Mouse (Mus musculus) 3T3-L1 (cell line): ENCODE measurements around the gene St6galnac5.
"Not testable (repeated sequence)": the region's sequence is repeated elsewhere in the genome, so short reads cannot be mapped to it uniquely, and the experiment has no call there.

Experiments
- DNase-seq: peaks from one replicate; pipeline ENCODE4 v3.0.0-alpha.2; 2015; ENCODE audit warnings: low read depth, low spot score

The St6galnac5 gene

DNA sequence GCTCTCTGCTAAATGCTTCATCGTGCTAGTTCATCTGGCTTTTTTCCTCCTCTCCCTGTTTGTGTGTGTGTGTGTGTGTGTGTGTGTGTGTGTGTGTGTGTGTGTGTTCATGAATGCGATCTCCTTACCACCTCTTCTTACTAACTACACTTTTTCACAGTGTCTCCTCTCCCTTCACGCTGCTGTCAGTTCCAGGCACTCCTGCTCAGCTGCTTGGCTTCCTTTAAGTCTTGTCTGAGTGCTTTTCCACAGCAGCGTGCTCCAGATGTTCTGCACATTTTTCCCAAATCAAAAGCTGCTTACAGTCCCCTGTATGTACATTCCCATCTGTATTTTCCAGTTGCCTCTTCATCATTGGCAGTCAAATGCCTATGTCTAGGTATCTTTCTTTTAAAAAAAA is 189.0 kb downstream of the St6galnac5 start:
- no peak for DNase-seq

DNA sequence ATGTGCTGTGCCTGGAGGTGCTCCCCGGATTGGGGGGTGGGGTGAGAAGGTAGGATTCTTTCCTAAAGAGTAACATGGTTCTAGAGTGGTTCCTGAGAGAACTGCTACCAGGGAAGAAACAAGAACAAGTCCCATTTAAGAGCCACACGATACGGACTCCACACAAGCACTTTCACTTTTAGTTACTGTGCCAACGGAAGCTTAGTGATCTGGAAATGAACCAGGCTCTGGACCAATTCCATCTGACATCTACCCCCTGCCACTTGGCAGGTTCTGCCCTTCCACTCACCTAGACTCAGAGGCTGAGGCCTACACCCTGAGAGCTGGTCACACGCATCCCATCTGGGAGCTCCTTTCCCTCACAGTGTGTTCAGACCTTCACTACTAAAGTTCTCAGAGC is 189.4 kb downstream of the St6galnac5 start:
- DNase-seq: no peak

DNA sequence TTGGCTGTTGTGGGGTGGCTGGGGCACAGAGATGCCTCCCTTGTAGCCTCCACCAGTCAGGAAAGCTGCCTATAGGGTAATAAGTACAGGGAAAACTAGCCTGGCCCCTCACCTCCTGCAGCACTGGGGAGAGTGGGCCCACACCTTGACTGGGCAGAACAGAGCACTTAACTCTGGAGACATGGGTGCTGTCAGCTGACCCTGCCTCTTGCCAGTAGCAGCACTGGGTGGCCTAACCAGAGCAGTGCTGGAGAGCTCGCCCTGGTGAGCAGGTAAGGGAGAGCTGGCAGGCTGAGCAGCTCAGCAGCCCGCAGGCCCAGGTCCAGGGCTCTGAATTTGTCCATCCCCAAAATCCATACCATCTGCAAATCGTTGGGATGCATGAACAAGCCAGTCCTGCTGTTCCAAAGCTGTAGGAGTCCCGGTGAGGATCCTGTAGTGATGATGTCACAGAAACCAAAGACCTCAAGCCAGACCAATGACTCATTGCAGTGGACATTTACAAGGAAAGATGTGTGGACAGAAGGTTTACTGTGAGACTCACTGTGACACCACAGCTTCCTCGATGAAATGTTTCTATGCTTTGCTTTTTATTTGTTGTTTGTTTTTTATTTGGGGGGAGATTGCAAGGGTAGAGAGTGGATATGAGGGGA is 193.6 kb downstream of the St6galnac5 start:
- DNase-seq: peak; percentile 86

DNA sequence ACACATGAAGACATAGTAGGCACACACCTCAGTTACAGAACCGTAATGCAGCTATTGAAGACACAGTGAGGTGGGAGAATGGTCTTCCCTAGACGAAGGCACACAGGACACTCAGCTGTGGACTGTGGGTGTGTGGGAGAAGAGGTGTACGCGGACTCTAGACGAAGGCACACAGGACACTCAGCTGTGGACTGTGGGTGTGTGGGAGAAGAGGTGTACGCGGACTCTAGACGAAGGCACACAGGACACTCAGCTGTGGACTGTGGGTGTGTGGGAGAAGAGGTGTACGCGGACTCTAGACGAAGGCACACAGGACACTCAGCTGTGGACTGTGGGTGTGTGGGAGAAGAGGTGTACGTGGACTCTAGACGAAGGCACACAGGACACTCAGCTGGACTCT is 197.7 kb downstream of the St6galnac5 start:
- not testable (repeated sequence) for DNase-seq

- peak; percentile 76 for DNase-seq
Measured at GRCm38 (mm10) chr3:152783792-152784191, 198.3 kb downstream of the St6galnac5 start.

DNA sequence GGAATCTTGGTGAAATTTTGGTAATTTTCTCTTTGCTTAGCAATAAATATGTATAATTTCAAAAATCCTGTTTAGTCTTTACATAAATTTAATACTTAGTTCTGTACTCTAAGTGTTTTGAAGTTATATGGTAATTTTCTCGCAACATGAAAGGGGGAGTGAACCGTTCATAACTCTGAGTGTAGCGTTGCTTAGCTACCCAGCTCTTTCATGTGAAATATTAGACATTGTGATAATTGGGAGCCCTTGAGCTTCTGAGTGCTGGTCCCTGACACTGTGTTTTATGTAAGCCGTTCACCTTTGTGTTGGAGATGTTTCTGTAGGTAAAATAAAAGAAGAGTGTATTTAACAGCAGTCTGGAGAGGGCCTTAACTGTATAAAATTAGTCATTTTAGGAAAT is 202.2 kb downstream of the St6galnac5 start:
- no peak for DNase-seq

GRCm38 (mm10) chr3:152776872-152777540 is 205.0 kb downstream of the St6galnac5 start:
- DNase-seq: no peak

- no peak for DNase-seq
Measured at GRCm38 (mm10) chr3:152776363-152776762, 205.7 kb downstream of the St6galnac5 start.

GRCm38 (mm10) chr3:152770056-152770455 is 212.0 kb downstream of the St6galnac5 start:
- peak; percentile 42 for DNase-seq

- peak; percentile 45 for DNase-seq
Measured at GRCm38 (mm10) chr3:152767485-152767884, 214.6 kb downstream of the St6galnac5 start.
